Mouse (Mus musculus) neural tube, embryonic 13.5 days (tissue): Measurements from ENCODE around the gene Sgms1. TPM values are rescaled to one million over a fixed set of nuclear protein-coding genes. Genes with fewer than 3 reads are reported as not detected.

ENCODE experiments used
- ATAC-seq: fragments of 200-750 bp; cut with Nextera tagmentation; 2 replicates; pipeline ENCODE4 v1.8.0; 2017; ENCODE audit warnings: low read depth, mild to moderate bottlenecking, moderate TSS enrichment, moderate library complexity
- H3K27ac ChIP-seq: fragments of 300-500 bp; sonication (generic); replicated peaks from 2 replicates; pipeline ENCODE4 v1.5.1; 2015; ENCODE audit warnings: moderate library complexity, mild to moderate bottlenecking, inconsistent platforms
- H3K27me3 ChIP-seq: fragments of 300-500 bp; sonication (generic); 2 replicates; pipeline ENCODE4 v1.6.1; 2015; ENCODE audit warnings: mild to moderate bottlenecking, inconsistent platforms
- H3K36me3 ChIP-seq: fragments of 300-500 bp; sonication (generic); 2 replicates; pipeline ENCODE4 v1.6.1; 2015; ENCODE audit warnings: mild to moderate bottlenecking, inconsistent platforms
- H3K4me1 ChIP-seq: fragments of 300-500 bp; sonication (generic); replicated peaks from 2 replicates; pipeline ENCODE4 v1.6.1; 2015; ENCODE audit warnings: inconsistent platforms
- H3K4me2 ChIP-seq: fragments of 300-500 bp; sonication (generic); 2 replicates; pipeline ENCODE4 v1.6.1; 2015; ENCODE audit warnings: inconsistent platforms, mild to moderate bottlenecking, moderate library complexity
- H3K4me3 ChIP-seq: fragments of 300-500 bp; sonication (generic); 2 replicates; pipeline ENCODE4 v1.5.1; 2015; ENCODE audit warnings: mild to moderate bottlenecking, inconsistent platforms
- H3K9ac ChIP-seq: fragments of 300-500 bp; sonication (generic); 2 replicates; pipeline ENCODE4 v1.6.1; 2015; ENCODE audit warnings: moderate library complexity, mild to moderate bottlenecking, inconsistent platforms
- H3K9me3 ChIP-seq: fragments of 300-500 bp; sonication (generic); 2 replicates; pipeline ENCODE4 v1.6.1; 2016; ENCODE audit warnings: inconsistent platforms
- WGBS: fragments of 180-500 bp; shearing (Covaris S2); methylation state at CpG from one replicate; pipeline ENCODE4 v1.1.7; 2015; 5-methylcytosine and 5-hydroxymethylcytosine counted together
- polyA plus RNA-seq: library from polyadenylated mRNA; unstranded; fragments of >200 nt; fragmentation: Nextera tagmentation; extraction: Ambion mirVana; gene quantifications from 2 replicates; pipeline ENCODE4 v1.2.1, GENCODE M21; 2015

The Sgms1 gene
- polyA plus RNA-seq, 1 experiment from 2014 or later, result 18.7 TPM

GRCm38 (mm10) chr19:32281917-32282316 lies 107.6 kb downstream of the Sgms1 start:
- Histone ChIP-seq H3K4me2 (no peak overlapping the region), H3K4me3 (no peak overlapping the region), H3K27me3 (no peaks in the 10 kb centered on the region), H3K4me1 (no peaks in the 10 kb centered on the region), H3K9ac (no peak overlapping the region), H3K36me3 (no peaks in the 10 kb centered on the region), H3K27ac (no peak overlapping the region), H3K9me3 (no peaks in the 10 kb centered on the region)
- ATAC-seq, result no peak
- 61% methylated on average over 4 of the region's 4 CpGs for WGBS

GRCm38 (mm10) chr19:32280380-32280779 lies 109.1 kb downstream of the Sgms1 start:
- Histone ChIP-seq H3K9ac (no peak overlapping the region), H3K27me3 (no peaks in the 10 kb centered on the region), H3K9me3 (no peaks in the 10 kb centered on the region), H3K27ac (no peak overlapping the region), H3K4me1 (no peaks in the 10 kb centered on the region), H3K36me3 (no peaks in the 10 kb centered on the region), H3K4me3 (no peak overlapping the region), H3K4me2 (no peak overlapping the region)
- ATAC-seq, result no peak
- WGBS, result 79% methylated on average over 4 of the region's 4 CpGs

GRCm38 (mm10) chr19:32279400-32279799 lies 110.1 kb downstream of the Sgms1 start:
- no peaks in the 10 kb centered on the region for H3K4me1 ChIP-seq
- H3K4me3 ChIP-seq, result no peak overlapping the region
- H3K27ac ChIP-seq, result no peak overlapping the region
- no peak overlapping the region for H3K9ac ChIP-seq
- ATAC-seq, result no peak
- no peaks in the 10 kb centered on the region for H3K36me3 ChIP-seq
- 90% methylated on average over 6 of the region's 6 CpGs for WGBS
- H3K9me3 ChIP-seq, result no peaks in the 10 kb centered on the region
- H3K27me3 ChIP-seq, result no peaks in the 10 kb centered on the region
- H3K4me2 ChIP-seq, result no peak overlapping the region

DNA sequence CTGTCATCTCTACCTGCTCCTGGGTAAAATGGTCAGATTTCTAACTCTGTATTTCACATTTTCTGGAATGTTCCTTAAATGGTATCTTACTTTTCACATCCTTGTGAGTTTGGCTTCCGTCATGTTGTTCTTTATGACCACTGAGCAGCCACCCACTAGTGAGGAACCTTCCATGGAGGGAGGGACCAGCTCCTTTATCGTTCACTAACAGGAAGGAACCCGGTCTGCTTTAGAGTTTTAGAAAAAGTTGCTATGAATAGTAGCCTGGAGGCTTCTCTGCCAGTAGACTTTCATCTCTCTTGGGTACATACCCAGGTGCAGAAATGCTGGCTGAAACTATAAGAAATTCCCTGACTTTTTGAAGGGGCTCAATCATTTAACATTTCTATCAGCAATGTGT lies 111.6 kb downstream of the Sgms1 start:
- WGBS, result 87% methylated on average over 3 of the region's 3 CpGs
- no peaks in the 10 kb centered on the region for H3K9me3 ChIP-seq
- H3K27me3 ChIP-seq, result no peaks in the 10 kb centered on the region
- H3K4me3 ChIP-seq, result no peak overlapping the region
- H3K4me1 ChIP-seq, result peaks cover 5% of the 10 kb centered on the region; the same call in 1 of the 2 replicates
- no peak overlapping the region for H3K27ac ChIP-seq
- H3K4me2 ChIP-seq, result no peak overlapping the region
- no peak overlapping the region for H3K9ac ChIP-seq
- no peak for ATAC-seq
- H3K36me3 ChIP-seq, result no peaks in the 10 kb centered on the region

GRCm38 (mm10) chr19:32277287-32277686 lies 112.2 kb downstream of the Sgms1 start:
- no peak overlapping the region for H3K27ac ChIP-seq
- peaks cover 5% of the 10 kb centered on the region; the same call in 1 of the 2 replicates for H3K4me1 ChIP-seq
- ATAC-seq, result no peak
- H3K9ac ChIP-seq, result no peak overlapping the region
- no peak overlapping the region for H3K4me2 ChIP-seq
- no peaks in the 10 kb centered on the region for H3K9me3 ChIP-seq
- H3K27me3 ChIP-seq, result no peaks in the 10 kb centered on the region
- 87% methylated on average over 2 of the region's 2 CpGs for WGBS
- H3K36me3 ChIP-seq, result no peaks in the 10 kb centered on the region
- H3K4me3 ChIP-seq, result no peak overlapping the region

DNA sequence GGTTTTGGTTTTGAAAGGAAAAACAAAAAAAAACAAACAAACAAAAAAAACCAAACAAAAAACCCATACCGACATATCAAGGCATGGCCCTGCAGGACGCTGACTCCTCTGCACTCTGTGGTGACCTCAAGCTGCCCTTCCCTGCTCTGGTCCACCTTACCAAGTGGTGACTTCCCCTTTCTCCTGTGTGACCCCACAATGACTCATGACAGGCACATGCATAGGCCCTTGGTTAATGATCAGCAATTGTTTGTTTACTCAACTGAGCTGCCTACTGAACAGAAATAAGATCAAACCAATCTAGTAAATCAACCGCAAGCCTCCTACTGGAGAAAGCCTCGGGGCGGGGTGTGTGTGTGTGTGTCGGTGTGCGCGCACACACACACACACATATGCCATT lies 112.7 kb downstream of the Sgms1 start:
- Histone ChIP-seq H3K36me3 (no peaks in the 10 kb centered on the region), H3K4me3 (no peak overlapping the region), H3K9ac (no peak overlapping the region), H3K4me1 (peaks cover 5% of the 10 kb centered on the region; the same call in 1 of the 2 replicates), H3K27me3 (no peaks in the 10 kb centered on the region), H3K9me3 (no peaks in the 10 kb centered on the region), H3K27ac (no peak overlapping the region), H3K4me2 (no peak overlapping the region)
- WGBS, result 87% methylated on average over 8 of the region's 8 CpGs
- ATAC-seq, result no peak

- ATAC-seq, result no peak
- WGBS, result 90% methylated on average over 5 of the region's 5 CpGs
- Histone ChIP-seq H3K27me3 (no peaks in the 10 kb centered on the region), H3K9me3 (no peaks in the 10 kb centered on the region), H3K4me1 (peaks cover 5% of the 10 kb centered on the region; the same call in 1 of the 2 replicates), H3K4me2 (no peak overlapping the region), H3K4me3 (no peak overlapping the region), H3K36me3 (no peaks in the 10 kb centered on the region), H3K27ac (no peak overlapping the region), H3K9ac (no peak overlapping the region)
Measured at GRCm38 (mm10) chr19:32276263-32276662, 113.3 kb downstream of the Sgms1 start.

GRCm38 (mm10) chr19:32275068-32275925 lies 114.2 kb downstream of the Sgms1 start:
- H3K4me2 ChIP-seq, result no peak overlapping the region
- no peaks in the 10 kb centered on the region for H3K27me3 ChIP-seq
- H3K36me3 ChIP-seq, result no peaks in the 10 kb centered on the region
- 87% methylated on average over 14 of the region's 14 CpGs for WGBS
- H3K9me3 ChIP-seq, result no peaks in the 10 kb centered on the region
- H3K4me3 ChIP-seq, result no peak overlapping the region
- no peak overlapping the region for H3K27ac ChIP-seq
- peaks cover 5% of the 10 kb centered on the region; the same call in 1 of the 2 replicates for H3K4me1 ChIP-seq
- no peak overlapping the region for H3K9ac ChIP-seq
- ATAC-seq, result no peak

DNA sequence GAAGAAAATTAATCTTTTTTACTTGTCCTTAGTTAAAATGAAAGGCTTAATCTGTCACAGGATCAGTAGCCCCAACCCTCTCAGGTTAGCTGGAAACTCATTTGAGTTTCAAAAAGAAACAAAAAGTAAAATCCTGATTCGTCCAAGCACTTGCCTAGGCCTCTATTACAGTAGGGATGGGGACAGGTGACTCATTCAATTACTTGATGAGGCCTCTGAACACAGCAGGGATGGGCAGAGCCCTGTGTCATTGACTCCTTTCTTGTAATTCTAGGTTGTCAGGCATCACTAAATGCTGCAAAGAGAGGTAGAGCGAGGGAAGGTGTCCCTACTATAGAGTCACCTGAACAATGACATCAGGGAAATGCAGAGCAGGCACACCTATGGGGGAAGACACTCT lies 115.4 kb downstream of the Sgms1 start:
- Histone ChIP-seq H3K36me3 (no peaks in the 10 kb centered on the region), H3K27ac (no peak overlapping the region), H3K9ac (no peak overlapping the region), H3K27me3 (no peaks in the 10 kb centered on the region), H3K4me2 (no peak overlapping the region), H3K4me3 (no peak overlapping the region), H3K4me1 (peaks cover 10% of the 10 kb centered on the region; the same call in 1 of the 2 replicates), H3K9me3 (no peaks in the 10 kb centered on the region)
- ATAC-seq, result no peak
- WGBS, result 67% methylated on average over 2 of the region's 2 CpGs

DNA sequence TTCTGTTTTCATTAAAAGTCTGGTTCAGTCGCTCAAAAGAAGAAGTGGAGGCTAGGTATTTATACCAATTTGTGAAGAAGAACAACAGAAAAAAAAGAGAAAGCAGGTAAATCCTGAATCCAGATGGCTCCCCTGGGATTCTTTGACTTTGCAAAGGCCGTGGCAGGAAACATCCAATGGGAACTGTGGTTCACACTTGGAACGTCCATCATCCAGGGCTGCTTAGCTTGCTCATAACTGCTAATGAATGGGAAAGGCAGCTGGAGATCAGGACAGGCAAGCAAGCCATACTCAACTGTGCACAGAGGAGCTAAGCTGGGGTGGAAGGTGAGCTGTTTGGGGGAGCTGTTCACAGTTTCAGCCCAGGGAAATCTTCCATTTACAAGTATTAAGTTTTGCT lies 115.8 kb downstream of the Sgms1 start:
- WGBS, result 53% methylated on average over 3 of the region's 3 CpGs
- H3K36me3 ChIP-seq, result no peaks in the 10 kb centered on the region
- peaks cover 10% of the 10 kb centered on the region; the same call in 1 of the 2 replicates for H3K4me1 ChIP-seq
- no peak overlapping the region for H3K27ac ChIP-seq
- H3K4me2 ChIP-seq, result no peak overlapping the region
- H3K9ac ChIP-seq, result no peak overlapping the region
- no peaks in the 10 kb centered on the region for H3K9me3 ChIP-seq
- no peak overlapping the region for H3K4me3 ChIP-seq
- no peaks in the 10 kb centered on the region for H3K27me3 ChIP-seq
- no peak for ATAC-seq

DNA sequence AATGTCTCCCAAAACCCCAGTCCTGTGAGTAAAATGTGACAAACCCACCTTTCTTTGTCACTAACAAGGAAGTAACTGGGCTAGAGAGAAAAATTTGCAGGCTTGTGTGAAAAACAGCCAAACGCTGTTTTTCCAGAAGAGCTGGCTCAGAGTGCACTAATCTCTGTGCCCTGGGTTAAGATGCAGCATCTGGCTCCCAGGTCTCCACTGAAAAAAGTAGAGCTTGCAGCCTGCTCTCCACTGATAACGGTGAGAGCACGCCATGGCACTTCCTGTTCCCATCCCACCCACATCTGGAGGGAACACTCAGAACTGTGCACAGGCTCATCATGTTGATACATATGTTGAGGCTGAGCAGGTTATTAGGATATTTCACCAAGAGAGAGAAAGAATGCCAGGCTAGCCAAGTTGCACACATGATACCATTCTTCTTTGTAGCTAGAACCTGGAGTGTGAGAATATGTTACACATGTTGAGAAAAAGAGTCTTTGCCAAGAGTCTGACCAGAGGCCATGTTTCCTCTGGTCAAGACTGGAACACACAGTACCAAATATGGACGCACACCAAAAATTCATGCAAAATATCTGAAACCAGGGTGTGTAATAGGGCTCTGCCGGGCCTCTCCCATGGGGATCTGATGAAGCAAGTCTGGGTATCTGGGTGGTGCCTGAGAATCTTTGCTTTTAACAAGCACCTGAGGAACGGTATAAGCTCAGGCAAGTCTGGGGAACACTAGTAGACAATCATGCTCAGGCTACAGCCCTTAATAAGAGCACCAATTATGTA lies 116.8 kb downstream of the Sgms1 start:
- Histone ChIP-seq H3K4me3 (no peak overlapping the region), H3K4me1 (peaks cover 10% of the 10 kb centered on the region; the same call in 1 of the 2 replicates), H3K36me3 (no peaks in the 10 kb centered on the region), H3K27ac (no peak overlapping the region), H3K9ac (no peak overlapping the region), H3K9me3 (no peaks in the 10 kb centered on the region), H3K4me2 (no peak overlapping the region), H3K27me3 (no peaks in the 10 kb centered on the region)
- ATAC-seq, result no peak
- WGBS, result 87% methylated on average over 6 of the region's 6 CpGs

DNA sequence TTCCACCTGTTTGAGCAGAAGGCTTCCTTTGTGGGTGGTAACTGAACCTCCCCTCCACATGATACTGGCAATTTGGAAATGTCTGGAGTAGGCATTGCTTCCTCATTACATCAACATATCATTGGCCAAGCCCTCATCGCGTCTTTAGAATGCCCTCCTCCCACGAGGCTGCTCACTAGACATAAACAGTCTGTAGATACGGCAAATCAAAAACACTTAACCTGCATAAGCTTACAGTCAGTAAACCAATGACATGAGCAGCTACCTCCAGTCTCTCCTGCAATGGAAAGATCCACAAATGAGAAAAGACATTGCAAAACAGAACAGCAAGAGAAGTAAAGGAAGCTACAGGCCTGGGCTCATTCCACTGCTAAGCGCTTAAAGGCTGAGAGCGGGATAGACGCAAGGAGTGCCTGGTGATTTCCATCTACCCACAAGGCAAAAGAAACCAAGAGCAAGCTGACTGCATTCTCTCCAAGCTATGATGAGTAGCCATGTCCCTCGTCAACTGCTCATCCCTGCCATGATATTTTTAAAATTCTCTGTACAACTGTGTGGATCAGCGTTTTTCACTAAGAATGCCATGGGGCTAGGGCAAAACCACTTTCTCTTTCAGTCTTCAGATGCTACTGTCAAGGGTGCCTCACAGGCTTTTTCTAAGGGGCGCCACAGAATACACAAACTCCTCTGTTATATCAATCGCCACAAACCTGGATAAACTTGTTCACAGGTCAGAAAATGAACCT lies 117.9 kb downstream of the Sgms1 start:
- Histone ChIP-seq H3K9ac (no peak overlapping the region), H3K36me3 (no peaks in the 10 kb centered on the region), H3K27me3 (no peaks in the 10 kb centered on the region), H3K4me1 (peaks cover 10% of the 10 kb centered on the region; the same call in 1 of the 2 replicates), H3K4me3 (no peak overlapping the region), H3K27ac (no peak overlapping the region), H3K9me3 (no peaks in the 10 kb centered on the region), H3K4me2 (no peak overlapping the region)
- 90% methylated on average over 11 of the region's 11 CpGs for WGBS
- ATAC-seq, result no peak
